Mouse (Mus musculus) liver, adult 2 months (tissue): ENCODE measurements around the gene Lhx3. TPM values are rescaled to one million over a fixed set of nuclear protein-coding genes. Genes with fewer than 3 reads are reported as not detected.

Source experiments
- DNase-seq: peaks from one replicate; pipeline ENCODE4 v3.0.0-alpha.2; 2011; ENCODE audit warnings: low read depth, low spot score; ENCODE audit errors: extremely low read depth
- H3K27ac ChIP-seq: fragments of 200-500 bp; replicated peaks from 2 replicates; pipeline ENCODE4 v1.5.1; 2012; ENCODE audit warnings: low read depth, mild to moderate bottlenecking, control low read depth, inconsistent platforms, low read length; ENCODE audit not compliant: insufficient read depth
- H3K27me3 ChIP-seq: fragments of 200-500 bp; 2 replicates; pipeline ENCODE4 v1.6.1; 2012; ENCODE audit warnings: mild to moderate bottlenecking, moderate library complexity, low read length, inconsistent platforms; ENCODE audit not compliant: control insufficient read depth, insufficient read depth
- H3K36me3 ChIP-seq: fragments of 200-500 bp; 2 replicates; pipeline ENCODE4 v1.6.1; 2012; ENCODE audit warnings: low read length, inconsistent platforms; ENCODE audit not compliant: control insufficient read depth, insufficient read depth
- H3K4me1 ChIP-seq: fragments of 200-500 bp; 2 replicates; pipeline ENCODE4 v1.6.1; 2011; ENCODE audit warnings: low read length; ENCODE audit not compliant: control insufficient read depth, insufficient read depth
- H3K4me3 ChIP-seq: fragments of 200-500 bp; 2 replicates; pipeline ENCODE4 v1.5.1; 2011; ENCODE audit warnings: low read depth, mild to moderate bottlenecking, control low read depth, low read length, moderate library complexity; ENCODE audit not compliant: insufficient read depth
- H3K79me2 ChIP-seq: fragments of 200-500 bp; 2 replicates; pipeline ENCODE4 v1.6.1; 2012; ENCODE audit warnings: inconsistent platforms, mild to moderate bottlenecking, low read length, moderate library complexity; ENCODE audit not compliant: control insufficient read depth, insufficient read depth
- H3K9ac ChIP-seq: fragments of 200-500 bp; 2 replicates; pipeline ENCODE4 v1.6.1; 2012; ENCODE audit warnings: low read depth, mild to moderate bottlenecking, control low read depth, inconsistent platforms, low read length
- CTCF ChIP-seq: fragments of 200-500 bp; IDR thresholded peaks from 2 replicates; pipeline ENCODE4 v1.5.1; 2011; ENCODE audit warnings: low read depth, low read length, control low read depth
- POLR2A ChIP-seq: fragments of 200-500 bp; IDR thresholded peaks from 2 replicates; pipeline ENCODE4 v1.6.1; 2011; ENCODE audit warnings: low read length, control low read depth; ENCODE audit not compliant: insufficient read depth; ENCODE audit errors: extremely low read depth
- WGBS: fragments of 180-500 bp; shearing (Covaris S2); methylation state at CpG from one replicate; pipeline ENCODE4 v1.1.7; 2018; 5-methylcytosine and 5-hydroxymethylcytosine counted together
- polyA plus RNA-seq: library from polyadenylated mRNA; depleted of rRNA; stranded (reverse); fragments of >200 nt; gene quantifications from 2 replicates; pipeline ENCODE4 v1.2.3, GENCODE M21; 2012; rRNA removed
- total RNA-seq: library from RNA; depleted of rRNA; stranded (reverse); fragments of >200 nt; gene quantifications from 2 replicates; pipeline ENCODE4 v1.2.3, GENCODE M21; 2014; rRNA removed

The Lhx3 gene
- total RNA-seq (not detected in 2 replicates), polyA plus RNA-seq (not detected in 2 replicates)

DNA sequence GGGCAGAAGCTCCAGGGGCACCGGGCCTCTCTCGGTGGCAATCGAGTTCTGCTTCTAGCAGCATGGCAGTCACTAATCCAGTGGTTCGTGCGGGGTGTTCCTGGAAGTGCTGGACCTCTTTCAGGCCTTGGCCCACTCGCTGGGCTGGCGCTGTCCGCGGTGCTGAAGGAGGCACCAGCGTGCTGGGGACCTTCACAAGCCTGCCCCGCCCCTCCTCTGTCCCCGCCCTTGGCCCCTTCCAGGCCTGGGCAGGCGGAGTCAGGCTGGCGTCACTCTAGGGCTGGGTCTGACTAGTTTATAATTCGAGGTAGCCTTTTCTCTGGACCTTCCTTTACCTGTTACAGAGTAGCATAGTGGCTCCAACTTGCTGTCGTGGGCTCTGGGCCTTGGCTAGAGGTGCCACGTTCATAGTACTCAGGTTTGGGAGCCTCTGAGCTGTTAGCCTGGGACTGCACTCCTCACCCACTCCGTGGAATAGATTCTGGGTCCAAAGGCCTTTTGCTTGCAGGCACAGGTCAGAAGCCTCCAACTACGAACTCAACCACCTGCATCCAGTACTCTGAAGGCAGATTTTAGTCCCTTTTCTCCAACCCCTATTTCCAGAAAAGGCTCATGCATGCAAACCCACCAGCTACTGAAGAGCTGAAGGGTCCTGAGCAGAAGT, at the start of gene Lhx3:
Gene Lhx3 (minus strand): TSS at position 164 of the 664 bp plus-strand sequence.
- WGBS, result 8% methylated on average over 19 of the region's 19 CpGs
- Histone ChIP-seq H3K4me3 (no peak within 1 kb of the TSS), H3K36me3 (no peaks in the 10 kb centered on the region), H3K4me1 (no peaks in the 10 kb centered on the region), H3K27ac (no peak within 1 kb of the TSS), H3K27me3 (peaks cover 18% of the 10 kb centered on the region), H3K79me2 (no peaks in the 10 kb centered on the region), H3K9ac (no peak within 1 kb of the TSS)
- peak; percentile 34 for DNase-seq
- TF ChIP-seq CTCF, result no peak
- TF ChIP-seq POLR2A, result no peak

DNA sequence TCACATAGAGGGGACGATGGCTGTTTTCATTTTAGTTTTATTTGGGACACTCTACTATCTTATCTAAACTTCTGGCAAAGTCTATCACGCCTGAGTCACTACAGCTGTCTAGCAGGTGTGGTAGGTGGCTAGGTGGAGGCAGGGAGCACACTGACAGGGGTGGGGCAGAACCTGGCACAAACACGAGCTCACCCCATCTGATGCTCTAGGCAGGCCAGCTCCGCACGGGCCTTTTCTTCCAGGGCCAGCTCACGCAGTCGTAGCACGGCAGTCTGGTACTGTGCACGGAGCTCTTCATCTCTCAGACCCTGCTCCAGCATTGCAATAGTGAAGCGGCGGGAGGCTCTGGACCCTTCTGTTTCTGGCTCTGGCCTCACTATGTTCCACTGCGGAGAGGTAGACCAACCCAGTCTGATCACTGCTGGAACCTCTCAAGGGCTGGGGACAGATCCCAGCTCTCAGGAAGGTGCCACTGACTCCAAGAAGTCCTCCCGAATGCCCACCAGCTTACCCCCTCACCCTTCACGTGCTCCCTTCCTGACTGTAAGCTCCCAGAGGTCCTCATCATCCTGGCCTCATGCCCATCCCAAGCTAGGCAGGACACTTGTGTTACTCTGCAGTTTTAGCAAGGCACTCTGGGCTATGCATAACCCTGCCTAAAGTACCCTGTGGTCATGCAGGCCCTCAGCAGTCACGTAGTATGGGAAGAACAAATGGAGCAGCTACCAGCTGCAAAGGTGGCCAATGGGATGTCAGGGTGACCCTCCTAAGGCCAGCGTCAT, 49.4 kb upstream of the Lhx3 start:
- 82% methylated on average over 16 of the region's 16 CpGs for WGBS

DNA sequence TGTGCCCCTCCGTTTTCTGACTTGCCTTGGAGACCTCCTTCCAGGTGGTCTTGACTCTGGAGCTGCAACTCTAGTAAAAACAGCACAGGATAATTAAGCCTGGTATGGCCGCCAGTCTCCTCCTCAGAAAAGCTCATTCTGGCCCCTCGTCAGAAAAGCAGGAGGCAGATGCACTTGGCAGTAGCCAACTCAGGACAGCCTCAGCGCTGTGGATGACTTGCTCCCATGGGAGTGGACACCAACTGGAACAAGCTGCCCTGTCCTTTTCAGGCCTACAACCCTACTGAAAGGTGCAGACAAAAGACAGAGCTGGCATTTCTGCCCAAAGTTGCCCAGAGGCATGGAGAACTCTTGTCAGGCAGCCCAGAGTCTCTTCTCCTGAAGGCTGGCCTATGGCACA, 46.7 kb upstream of the Lhx3 start:
- DNase-seq, result no peak
- H3K4me3 ChIP-seq, result no peak overlapping the region
- no peak for TF ChIP-seq CTCF
- no peak for TF ChIP-seq POLR2A
- no peaks in the 10 kb centered on the region for H3K36me3 ChIP-seq
- no peaks in the 10 kb centered on the region for H3K79me2 ChIP-seq
- H3K27me3 ChIP-seq, result no peaks in the 10 kb centered on the region
- WGBS, result 79% methylated on average over 4 of the region's 4 CpGs
- no peaks in the 10 kb centered on the region for H3K4me1 ChIP-seq
- no peak overlapping the region for H3K9ac ChIP-seq
- no peak overlapping the region for H3K27ac ChIP-seq

More for the DNA sequence above, 49.4 kb upstream of the Lhx3 start:
- Histone ChIP-seq H3K79me2 (no peaks in the 10 kb centered on the region), H3K27me3 (no peaks in the 10 kb centered on the region), H3K4me1 (no peaks in the 10 kb centered on the region), H3K9ac (no peak overlapping the region), H3K36me3 (no peaks in the 10 kb centered on the region), H3K4me3 (no peak overlapping the region), H3K27ac (no peak overlapping the region)
- TF ChIP-seq POLR2A (no peak), CTCF (no peak)
- DNase-seq, result no peak

DNA sequence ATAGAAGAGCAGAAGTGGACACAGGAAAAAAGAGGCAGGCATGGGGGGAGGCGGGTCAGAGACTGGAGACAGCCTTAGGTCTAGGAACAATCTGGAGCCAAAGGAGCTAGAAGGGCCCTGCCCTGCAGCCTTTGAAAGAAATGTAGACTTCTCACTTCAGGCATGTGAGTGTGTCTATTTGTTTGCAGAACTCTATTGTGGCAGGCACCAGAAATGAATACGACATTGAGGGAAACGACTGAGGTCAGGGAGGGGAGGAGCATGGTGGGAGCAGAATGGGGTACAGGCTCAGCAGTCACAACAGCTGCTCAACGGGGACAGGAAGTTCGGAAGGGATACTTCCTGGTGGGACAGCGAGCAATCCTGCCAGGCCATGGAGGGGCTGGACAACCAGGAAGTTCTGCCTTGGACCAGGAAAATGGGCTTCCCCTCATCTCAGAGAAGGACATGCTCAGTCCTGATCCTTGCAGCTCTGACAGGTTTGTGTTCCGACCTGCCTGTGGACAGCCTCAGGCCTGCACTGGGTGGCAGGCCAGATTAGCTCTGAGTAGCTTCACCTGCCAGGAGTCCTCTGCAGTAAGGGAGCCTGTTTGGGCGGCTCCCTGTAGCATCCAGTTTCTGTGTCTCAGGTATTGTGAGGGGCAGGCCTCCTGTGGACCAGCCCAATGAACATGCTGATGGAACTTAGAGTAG, 44.6 kb upstream of the Lhx3 start:
- Histone ChIP-seq H3K79me2 (no peaks in the 10 kb centered on the region), H3K4me3 (no peak overlapping the region), H3K4me1 (no peaks in the 10 kb centered on the region), H3K27me3 (no peaks in the 10 kb centered on the region), H3K36me3 (no peaks in the 10 kb centered on the region), H3K9ac (no peak overlapping the region), H3K27ac (no peak overlapping the region)
- no peak for DNase-seq
- TF ChIP-seq POLR2A (no peak), CTCF (no peak)
- WGBS, result 62% methylated on average over 8 of the region's 8 CpGs

DNA sequence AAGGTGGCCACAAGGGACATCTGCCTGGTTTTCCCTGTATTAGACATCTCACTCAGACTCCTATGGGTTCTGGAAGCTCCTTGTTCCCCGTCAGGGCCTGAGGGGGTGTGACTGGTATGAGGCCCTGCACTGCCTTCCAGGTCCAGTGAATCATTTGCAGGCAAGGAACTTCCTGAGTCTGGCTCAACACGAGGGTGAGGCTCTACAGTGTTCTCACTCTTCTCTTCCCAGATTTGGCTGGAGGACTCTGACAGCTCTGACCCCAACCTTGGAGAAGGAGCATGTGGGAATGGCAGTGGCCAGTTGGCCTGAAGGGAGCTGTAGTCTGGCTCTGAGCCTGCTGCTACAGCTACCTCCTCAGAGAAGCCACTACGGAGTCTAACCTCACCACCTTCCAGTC, 39.4 kb upstream of the Lhx3 start:
- no peak for DNase-seq
- no peaks in the 10 kb centered on the region for H3K36me3 ChIP-seq
- no peaks in the 10 kb centered on the region for H3K4me1 ChIP-seq
- no peaks in the 10 kb centered on the region for H3K27me3 ChIP-seq
- H3K4me3 ChIP-seq, result no peak overlapping the region
- H3K9ac ChIP-seq, result no peak overlapping the region
- no peak overlapping the region for H3K27ac ChIP-seq
- WGBS, result 57% methylated on average over 3 of the region's 3 CpGs
- H3K79me2 ChIP-seq, result no peaks in the 10 kb centered on the region
- TF ChIP-seq CTCF (no peak), POLR2A (no peak)
